Mouse (Mus musculus) forebrain, embryonic 10.5 days (tissue): ENCODE data around the gene Aldoart2. TPM values are rescaled to one million over a fixed set of nuclear protein-coding genes. Genes with fewer than 3 reads are reported as not detected.
"Not testable (repeated sequence)": the region's sequence is repeated elsewhere in the genome, so short reads cannot be mapped to it uniquely, and the experiment has no call there.

Source experiments
- DNase-seq: peaks from one replicate; pipeline ENCODE4 v3.0.0-alpha.2; 2017; ENCODE audit warnings: low spot score; ENCODE audit errors: extremely low spot score
- H3K27ac ChIP-seq: fragments of 300-500 bp; sonication (generic); 2 replicates; pipeline ENCODE4 v1.5.1; 2016; ENCODE audit warnings: mild to moderate bottlenecking
- H3K27me3 ChIP-seq: fragments of 300-500 bp; sonication (generic); 2 replicates; pipeline ENCODE4 v1.6.1; 2016; ENCODE audit warnings: mild to moderate bottlenecking; ENCODE audit not compliant: poor library complexity, severe bottlenecking
- H3K36me3 ChIP-seq: fragments of 300-500 bp; sonication (generic); replicated peaks from 2 replicates; pipeline ENCODE4 v1.6.1; 2016; ENCODE audit warnings: mild to moderate bottlenecking, moderate library complexity
- H3K4me1 ChIP-seq: fragments of 300-500 bp; sonication (generic); 2 replicates; pipeline ENCODE4 v1.6.1; 2016
- H3K4me3 ChIP-seq: fragments of 300-500 bp; sonication (generic); 2 replicates; pipeline ENCODE4 v1.5.1; 2016; ENCODE audit warnings: mild to moderate bottlenecking, moderate library complexity
- H3K9me3 ChIP-seq: fragments of 300-500 bp; sonication (generic); 2 replicates; pipeline ENCODE4 v1.6.1; 2016; ENCODE audit warnings: mild to moderate bottlenecking, moderate library complexity
- WGBS: fragments of 180-500 bp; shearing (Covaris S2); methylation state at CpG from one replicate; pipeline ENCODE4 v1.1.7; 2016; 5-methylcytosine and 5-hydroxymethylcytosine counted together
- polyA plus RNA-seq: library from polyadenylated mRNA; unstranded; fragments of >200 nt; fragmentation: Nextera tagmentation; extraction: Ambion mirVana; gene quantifications from 2 replicates; pipeline ENCODE4 v1.2.1, GENCODE M21; 2016

The Aldoart2 gene
- polyA plus RNA-seq, 1 experiment from 2014 or later = not detected

DNA sequence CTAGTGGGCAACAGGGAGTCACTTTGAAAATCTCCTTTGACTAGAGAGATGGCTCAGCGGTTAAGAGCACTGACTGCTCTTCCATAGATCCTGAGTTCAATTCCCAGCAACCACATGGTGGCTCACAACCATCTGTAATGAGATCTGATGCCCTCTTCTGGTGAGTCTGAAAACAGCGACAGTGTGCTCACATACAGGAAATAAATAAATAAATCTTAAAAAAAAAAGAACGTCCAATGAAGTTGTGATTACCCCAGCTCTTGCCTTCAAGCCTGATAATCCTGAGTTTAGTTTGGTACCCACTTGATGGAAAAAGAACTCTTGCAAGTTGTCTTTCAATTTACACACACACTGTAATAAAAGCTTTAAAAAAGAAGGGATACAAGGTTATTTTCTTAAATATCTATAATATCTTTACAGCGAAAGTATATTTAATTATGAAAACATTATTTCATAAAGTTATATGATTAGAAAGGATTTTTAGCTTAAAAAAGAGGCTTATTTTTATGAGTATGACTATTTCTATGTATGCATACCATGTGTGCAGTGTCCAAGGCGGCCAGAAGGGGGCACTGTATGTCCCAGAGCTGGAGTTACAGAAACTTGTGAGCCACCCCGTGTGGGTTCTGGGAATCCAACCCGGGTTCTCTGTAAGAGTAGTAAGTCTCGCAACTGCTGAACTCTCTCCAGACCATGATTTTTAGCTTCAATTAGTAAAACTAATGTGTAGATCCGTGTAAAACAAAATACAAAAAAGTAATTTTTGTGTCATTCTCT, 664 bp upstream of the Aldoart2 start:
- Histone ChIP-seq H3K27me3 (no peaks in the 10 kb centered on the region), H3K9me3 (no peaks in the 10 kb centered on the region), H3K4me3 (no peak overlapping the region), H3K4me1 (peaks cover 14% of the 10 kb centered on the region), H3K27ac (no peak overlapping the region), H3K36me3 (no peaks in the 10 kb centered on the region)
- DNase-seq = no peak
- 88% methylated on average over 9 of the region's 9 CpGs for WGBS

DNA sequence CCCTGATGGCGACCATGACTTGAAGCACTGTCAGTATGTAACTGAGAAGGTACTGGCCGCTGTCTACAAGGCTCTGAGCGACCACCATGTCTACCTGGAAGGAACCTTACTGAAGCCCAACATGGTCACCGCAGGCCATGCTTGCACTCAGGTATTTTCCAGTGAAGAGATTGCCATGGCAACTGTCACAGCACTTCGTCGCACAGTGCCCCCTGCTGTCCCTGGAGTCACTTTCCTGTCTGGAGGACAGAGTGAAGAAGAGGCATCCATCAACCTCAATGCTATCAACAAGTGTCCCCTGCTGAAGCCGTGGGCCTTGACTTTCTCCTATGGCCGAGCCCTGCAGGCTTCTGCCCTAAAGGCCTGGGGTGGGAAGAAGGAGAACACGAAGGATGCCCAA, 828 bp downstream of the Aldoart2 start:
- H3K4me1 ChIP-seq = peaks cover 5% of the 10 kb centered on the region; the same call in 1 of the 2 replicates
- no peaks in the 10 kb centered on the region for H3K9me3 ChIP-seq
- H3K27me3 ChIP-seq = no peaks in the 10 kb centered on the region
- no peak overlapping the region for H3K4me3 ChIP-seq
- no peaks in the 10 kb centered on the region for H3K36me3 ChIP-seq
- H3K27ac ChIP-seq = no peak overlapping the region
- 78% methylated on average over 9 of the region's 9 CpGs for WGBS
- DNase-seq = no peak

DNA sequence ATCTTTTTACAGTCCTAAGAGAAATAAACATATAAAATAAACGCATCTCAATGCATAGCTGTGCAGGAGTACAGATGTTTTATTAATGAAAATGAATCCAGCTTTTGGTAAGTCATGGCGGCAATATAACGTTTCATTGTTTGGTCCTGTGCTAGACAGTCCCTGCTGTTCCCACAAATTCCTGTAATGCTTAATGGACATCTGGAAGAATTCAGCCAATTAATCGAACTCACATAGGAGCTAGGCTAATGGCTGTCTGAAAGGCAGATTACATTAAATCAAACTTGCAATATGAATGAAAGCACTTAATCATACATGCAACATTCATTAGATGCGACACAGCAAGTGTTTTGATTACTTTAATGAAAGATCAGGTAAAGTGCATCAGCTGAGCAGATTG, 1.8 kb downstream of the Aldoart2 start:
- Histone ChIP-seq H3K9me3 (no peaks in the 10 kb centered on the region), H3K27me3 (no peaks in the 10 kb centered on the region), H3K27ac (no peak overlapping the region), H3K4me3 (no peak overlapping the region), H3K36me3 (no peaks in the 10 kb centered on the region), H3K4me1 (peaks cover 11% of the 10 kb centered on the region)
- WGBS = 89% methylated on average over 5 of the region's 5 CpGs
- DNase-seq = no peak

DNA sequence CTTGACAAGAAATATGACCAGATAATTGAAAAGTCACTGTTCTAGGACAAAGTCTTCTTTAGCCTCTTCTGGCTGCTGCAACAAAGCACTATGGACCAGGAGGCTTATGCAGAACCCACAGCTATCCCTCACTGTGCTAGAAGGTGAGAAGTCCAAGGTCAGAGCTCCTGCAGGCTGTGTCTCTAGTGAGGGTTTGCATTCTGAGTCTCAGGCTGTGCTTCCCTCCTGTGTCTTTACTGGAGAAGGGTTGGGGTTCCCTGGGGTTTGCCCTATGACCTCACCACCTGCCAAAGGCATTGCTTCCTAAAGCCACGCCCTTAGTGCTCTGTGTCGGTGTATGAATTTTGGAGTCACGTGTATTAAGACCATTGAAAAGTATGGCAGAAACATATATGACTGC, 3.4 kb downstream of the Aldoart2 start:
- WGBS = 79% methylated on average over 3 of the region's 3 CpGs

DNA sequence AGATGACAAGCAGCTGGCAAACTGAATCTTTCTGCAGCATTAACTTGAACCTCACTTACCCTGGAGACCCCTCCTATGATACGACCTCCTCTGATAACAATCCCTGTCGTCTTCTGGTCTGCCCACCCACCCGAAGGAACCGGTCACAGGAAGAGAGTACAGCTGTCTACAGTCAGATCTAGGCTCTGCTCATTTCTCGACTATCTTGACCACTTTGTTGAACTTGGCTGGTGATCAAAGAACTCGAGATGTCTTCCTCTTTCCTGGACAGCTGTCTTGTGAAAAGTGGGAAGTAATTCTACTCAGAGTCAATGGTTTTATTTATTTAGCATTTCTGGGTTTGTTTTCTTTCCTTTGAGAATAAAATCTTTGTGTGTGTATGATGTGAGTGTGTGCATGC, 4.6 kb downstream of the Aldoart2 start:
- no peak overlapping the region for H3K4me3 ChIP-seq
- H3K9me3 ChIP-seq = no peaks in the 10 kb centered on the region
- 84% methylated on average over 6 of the region's 6 CpGs for WGBS
- no peaks in the 10 kb centered on the region for H3K27me3 ChIP-seq
- no peaks in the 10 kb centered on the region for H3K36me3 ChIP-seq
- H3K4me1 ChIP-seq = peaks cover 32% of the 10 kb centered on the region
- no peak for DNase-seq
- no peak overlapping the region for H3K27ac ChIP-seq

More for the DNA sequence above, 3.4 kb downstream of the Aldoart2 start:
- Histone ChIP-seq H3K27ac (no peak overlapping the region), H3K4me1 (peaks cover 23% of the 10 kb centered on the region), H3K9me3 (no peaks in the 10 kb centered on the region), H3K36me3 (no peaks in the 10 kb centered on the region), H3K4me3 (no peak overlapping the region), H3K27me3 (no peaks in the 10 kb centered on the region)
- no peak for DNase-seq

DNA sequence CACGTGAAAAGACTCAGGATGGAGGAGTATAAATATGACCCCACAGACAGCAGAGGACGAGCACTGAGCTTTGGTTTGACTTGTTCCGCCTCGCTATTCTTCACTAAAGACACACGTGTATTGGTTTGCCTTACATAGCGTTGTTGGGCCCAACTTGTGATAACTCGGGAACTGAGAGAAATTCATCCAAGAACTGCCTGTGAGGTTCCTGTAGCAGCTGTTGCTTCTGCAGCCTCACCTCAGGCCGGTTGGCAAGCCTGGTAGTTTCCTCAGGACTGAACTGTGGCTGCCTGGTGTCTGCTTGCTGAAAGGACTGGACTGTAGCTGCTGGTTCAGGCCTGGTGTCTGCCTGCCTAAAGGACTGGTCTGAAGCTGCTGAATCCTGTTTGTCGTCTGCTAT, 5.6 kb downstream of the Aldoart2 start:
- Histone ChIP-seq H3K27ac (no peak overlapping the region; the same call in 1 of the 2 replicates), H3K9me3 (no peaks in the 10 kb centered on the region), H3K4me1 (peaks cover 32% of the 10 kb centered on the region), H3K4me3 (no peak overlapping the region), H3K36me3 (no peaks in the 10 kb centered on the region), H3K27me3 (no peaks in the 10 kb centered on the region)
- DNase-seq = no peak
- 91% methylated on average over 9 of the region's 9 CpGs for WGBS

DNA sequence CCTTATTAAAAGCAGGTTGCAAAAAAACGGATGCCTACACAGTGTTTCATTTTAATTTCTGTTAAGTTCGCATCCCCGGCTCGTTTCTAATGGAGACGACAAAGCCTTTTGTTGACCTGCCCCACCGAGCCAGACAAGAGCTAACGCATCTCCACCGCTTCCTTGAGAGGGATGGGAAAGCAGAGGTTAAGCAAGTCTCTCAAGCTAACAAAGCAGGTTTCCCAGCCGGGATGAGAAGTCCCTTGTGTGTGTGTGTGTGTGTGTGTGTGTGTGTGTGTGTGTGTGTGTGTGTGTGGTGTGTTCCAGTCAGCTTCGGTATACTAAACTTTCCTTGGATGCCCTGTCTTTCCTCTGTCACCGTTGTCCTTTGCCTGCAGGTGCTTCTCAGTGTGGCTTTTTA, 6.1 kb downstream of the Aldoart2 start:
- no peak overlapping the region for H3K27ac ChIP-seq
- H3K36me3 ChIP-seq = no peaks in the 10 kb centered on the region
- 81% methylated on average over 11 of the region's 11 CpGs for WGBS
- no peaks in the 10 kb centered on the region for H3K27me3 ChIP-seq
- no peak for DNase-seq
- no peaks in the 10 kb centered on the region for H3K9me3 ChIP-seq
- H3K4me1 ChIP-seq = peaks cover 31% of the 10 kb centered on the region
- no peak overlapping the region for H3K4me3 ChIP-seq

DNA sequence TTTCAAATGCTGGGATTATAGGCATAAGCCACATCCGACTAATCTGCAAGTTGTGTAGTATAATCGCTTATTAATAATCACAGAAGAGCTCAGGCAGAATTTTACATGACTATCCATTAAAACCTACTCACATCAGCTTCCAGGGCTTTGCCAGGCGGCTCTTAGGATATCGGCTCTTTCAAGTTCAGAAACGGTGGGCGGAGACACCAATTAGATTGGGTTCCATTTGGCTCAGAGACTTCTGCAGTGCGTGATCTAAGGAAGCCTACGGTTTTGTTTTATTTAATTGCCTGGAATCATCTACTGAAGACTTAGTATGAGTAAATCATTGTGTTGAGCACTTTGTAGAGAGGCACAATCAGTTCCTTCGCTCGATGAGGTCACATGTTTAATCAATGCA, 6.6 kb downstream of the Aldoart2 start:
- WGBS = 86% methylated on average over 10 of the region's 10 CpGs
- Histone ChIP-seq H3K4me1 (peaks cover 29% of the 10 kb centered on the region), H3K36me3 (no peaks in the 10 kb centered on the region), H3K27ac (no peak overlapping the region), H3K27me3 (no peaks in the 10 kb centered on the region), H3K9me3 (no peaks in the 10 kb centered on the region), H3K4me3 (no peak overlapping the region)
- DNase-seq = no peak

DNA sequence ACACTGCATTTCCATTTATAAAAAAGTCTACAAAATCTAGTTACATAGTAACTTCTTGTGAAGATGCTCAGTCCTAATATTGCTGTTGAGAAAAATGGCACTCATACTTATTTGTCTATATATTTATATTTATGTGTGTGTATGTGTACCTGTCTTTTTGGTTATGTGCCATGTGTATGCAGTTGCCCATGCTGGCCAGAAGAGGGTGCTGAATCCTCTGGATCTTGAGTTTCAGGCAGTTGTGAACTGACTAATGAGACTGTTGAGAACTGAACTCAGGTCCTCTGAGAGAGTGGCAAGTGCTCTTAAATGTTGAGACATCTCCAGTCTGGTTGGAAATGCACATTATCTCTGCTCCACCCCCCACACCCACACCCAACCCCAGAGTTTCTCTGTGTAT, 8.1 kb downstream of the Aldoart2 start:
- peaks cover 29% of the 10 kb centered on the region for H3K4me1 ChIP-seq
- DNase-seq = no peak
- no peaks in the 10 kb centered on the region for H3K27me3 ChIP-seq
- H3K36me3 ChIP-seq = no peaks in the 10 kb centered on the region
- no peak overlapping the region for H3K27ac ChIP-seq
- H3K4me3 ChIP-seq = no peak overlapping the region
- H3K9me3 ChIP-seq = no peaks in the 10 kb centered on the region

DNA sequence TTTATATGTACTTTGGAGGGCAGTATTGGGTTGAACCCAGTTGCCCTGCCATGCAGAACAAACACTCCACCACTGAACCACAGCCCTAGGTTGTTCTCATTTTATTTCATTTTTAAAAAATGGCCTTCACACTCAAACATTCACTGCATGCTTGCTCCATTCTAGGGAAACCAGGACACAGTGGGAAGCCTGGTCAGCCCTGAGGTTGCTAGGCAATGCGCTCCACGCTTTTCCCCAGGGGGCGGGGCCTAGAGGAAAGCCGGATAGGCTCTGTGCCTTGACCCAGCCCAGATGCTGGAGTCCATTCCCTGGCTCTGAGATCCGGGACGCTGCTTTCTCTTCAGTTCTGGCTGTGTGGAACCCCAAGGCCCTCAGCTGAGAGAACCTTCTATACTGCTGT, 8.8 kb downstream of the Aldoart2 start:
- 4% methylated on average over 6 of the region's 6 CpGs for WGBS

DNA sequence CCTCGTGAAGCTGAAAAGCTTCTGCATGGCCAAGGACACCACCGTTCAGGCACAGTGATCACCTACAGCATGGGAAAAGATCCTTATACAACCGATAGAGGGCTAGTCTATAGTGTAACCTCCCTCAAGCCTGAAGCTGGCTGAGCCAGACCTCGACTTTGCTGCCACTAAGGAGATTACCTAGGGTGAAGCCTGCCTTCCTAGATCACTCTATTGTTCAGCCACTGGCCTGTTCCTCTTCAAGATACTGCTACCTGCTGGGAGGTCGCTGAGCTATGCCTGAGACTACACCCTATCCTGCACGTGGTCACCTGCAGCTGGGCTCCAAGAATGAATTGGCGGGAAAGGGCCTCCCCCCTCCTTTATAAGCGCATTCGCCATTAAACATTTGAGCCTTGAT, 21.9 kb downstream of the Aldoart2 start:
- not testable (repeated sequence) for H3K36me3 ChIP-seq, H3K4me3 ChIP-seq, H3K27ac ChIP-seq, H3K27me3 ChIP-seq, H3K4me1 ChIP-seq, H3K9me3 ChIP-seq, DNase-seq
- WGBS = 45% methylated on average over 9 of the region's 9 CpGs

More for the DNA sequence above, 8.8 kb downstream of the Aldoart2 start:
- Histone ChIP-seq H3K9me3 (no peaks in the 10 kb centered on the region), H3K36me3 (no peaks in the 10 kb centered on the region), H3K4me3 (no peak overlapping the region), H3K27ac (no peak overlapping the region), H3K27me3 (no peaks in the 10 kb centered on the region), H3K4me1 (peaks cover 29% of the 10 kb centered on the region)
- peak; percentile 54 for DNase-seq

DNA sequence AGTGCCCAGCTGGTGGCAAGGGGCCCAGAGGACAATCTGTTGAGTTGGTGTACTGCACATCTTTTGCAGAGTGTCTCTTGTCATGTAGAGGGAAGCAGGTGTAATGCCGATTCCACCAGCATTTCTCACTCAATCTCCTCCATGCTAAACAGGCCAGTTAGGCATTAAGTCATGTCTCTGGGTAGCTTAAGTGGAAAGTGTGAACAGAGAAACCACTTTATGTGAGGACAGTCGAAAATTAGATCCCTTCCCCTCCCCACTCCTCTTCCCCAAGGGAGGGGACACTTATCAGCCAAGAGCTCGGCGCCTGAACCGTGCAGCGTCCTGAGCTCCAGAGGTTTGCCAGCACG, 33.5 kb downstream of the Aldoart2 start:
- H3K27me3 ChIP-seq = peaks cover 84% of the 10 kb centered on the region
- no peaks in the 10 kb centered on the region for H3K9me3 ChIP-seq
- H3K27ac ChIP-seq = no peak overlapping the region
- whole genome bisulfite sequencing = 3% methylated on average over 7 of the region's 7 CpGs
- H3K4me1 ChIP-seq = peaks cover 27% of the 10 kb centered on the region
- no peak for DNase-seq
- H3K36me3 ChIP-seq = no peaks in the 10 kb centered on the region
- H3K4me3 ChIP-seq = peak overlapping the region; percentile 59

DNA sequence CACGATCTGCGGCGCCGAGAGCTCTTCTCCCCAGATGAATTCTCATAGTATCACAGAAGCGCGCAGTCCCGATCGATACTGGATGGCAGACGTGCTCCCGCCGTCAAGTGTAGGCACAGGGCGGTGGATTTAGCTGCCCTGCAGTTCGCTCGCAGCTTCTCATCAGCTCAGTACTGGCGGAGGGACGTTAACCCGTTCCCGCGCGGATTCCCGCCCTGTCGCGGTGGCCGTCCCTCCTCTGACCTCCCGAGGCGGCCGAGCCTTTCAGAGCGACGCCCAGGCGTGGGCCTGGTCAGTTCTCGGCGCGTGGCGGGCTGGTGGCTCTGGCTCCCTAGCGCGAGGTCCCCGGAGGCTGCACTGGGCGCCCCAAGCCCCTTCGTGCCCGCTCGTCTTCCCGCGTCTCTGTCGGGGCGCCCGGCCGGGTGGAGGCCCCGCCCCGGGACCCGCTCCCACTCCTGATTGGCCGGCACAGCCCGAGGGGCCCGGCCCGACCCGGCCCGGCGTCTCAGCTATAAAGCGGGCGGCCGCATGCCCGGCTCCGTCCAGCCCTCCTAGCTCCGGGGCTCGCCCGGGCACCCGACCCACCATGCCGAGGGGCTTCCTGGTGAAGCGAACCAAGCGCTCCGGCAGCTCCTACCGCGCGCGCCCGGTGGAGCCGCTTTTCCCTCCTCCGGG, 34.0 kb downstream of the Aldoart2 start, which contains the start of gene Insm2:
Gene Insm2, plus strand, starts transcription at position 541 of the 675 bp plus-strand sequence.
- peaks cover 86% of the 10 kb centered on the region for H3K27me3 ChIP-seq
- peaks cover 27% of the 10 kb centered on the region for H3K4me1 ChIP-seq
- no peaks in the 10 kb centered on the region for H3K9me3 ChIP-seq
- peak within 1 kb of the TSS; percentile 59 for H3K4me3 ChIP-seq
- no peaks in the 10 kb centered on the region for H3K36me3 ChIP-seq
- DNase-seq = peak; percentile 43
- H3K27ac ChIP-seq = peak within 1 kb of the TSS; percentile 53; the same call in 1 of the 2 replicates
- WGBS = under 1% methylated on average over 77 of the region's 77 CpGs
